Mouse (Mus musculus) thymus, postnatal 25 days (tissue): ENCODE results near the gene 2310061N02Rik.
"Not testable (repeated sequence)": the region's sequence is repeated elsewhere in the genome, so short reads cannot be mapped to it uniquely, and the experiment has no call there.

Experiments
- DNase-seq: peaks from one replicate; pipeline ENCODE4 v3.0.0; 2022

The 2310061N02Rik gene

GRCm38 (mm10) chr16:88707496-88708012, at the start of gene 2310061N02Rik:
Gene 2310061N02Rik (minus strand): TSS chr16:88707962.
- no peak for DNase-seq

DNA sequence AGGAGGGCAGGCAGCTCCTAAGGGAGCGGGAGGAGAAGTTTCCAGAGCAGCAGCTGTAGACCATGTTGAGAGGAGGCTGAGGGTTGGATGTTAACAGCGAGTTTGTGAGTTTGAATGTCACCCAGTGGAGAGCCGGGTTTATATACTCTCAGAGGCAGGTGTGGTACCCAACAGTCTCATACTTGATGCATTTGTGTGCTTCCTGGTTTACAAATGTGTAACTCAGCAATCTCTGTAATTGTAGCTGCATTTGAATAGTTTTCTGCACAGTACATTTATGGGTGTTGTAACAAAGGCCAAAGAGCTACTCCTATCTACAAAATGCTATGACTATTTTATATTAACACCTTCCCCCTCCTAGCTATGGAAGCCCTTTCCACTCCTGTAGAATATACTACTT, 43.8 kb upstream of the 2310061N02Rik start, which contains the start of gene Krtap13:
Krtap13 (minus strand) TSS at position 101 of the 400 bp plus-strand sequence.
- not testable (repeated sequence) for DNase-seq

DNA sequence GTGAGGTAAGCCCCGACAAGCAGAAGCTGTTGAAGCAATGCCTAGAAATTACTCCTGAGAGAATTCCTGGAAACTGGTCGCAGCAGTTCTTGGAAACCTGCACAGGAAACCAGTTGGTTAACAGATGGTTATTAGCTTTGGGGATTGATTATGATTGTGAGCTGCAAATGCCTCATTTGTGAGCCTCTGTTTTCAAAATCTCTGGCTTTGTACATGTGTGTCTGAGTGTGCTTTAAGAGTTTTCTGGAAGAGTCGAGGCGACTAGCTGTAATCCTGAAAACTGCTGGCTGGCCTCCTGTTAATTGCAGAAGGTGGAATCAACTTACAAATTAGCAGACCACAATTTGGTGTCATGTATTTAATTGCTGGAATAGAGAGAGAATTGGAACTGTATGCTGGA, 40.2 kb upstream of the 2310061N02Rik start:
- DNase-seq = no peak

DNA sequence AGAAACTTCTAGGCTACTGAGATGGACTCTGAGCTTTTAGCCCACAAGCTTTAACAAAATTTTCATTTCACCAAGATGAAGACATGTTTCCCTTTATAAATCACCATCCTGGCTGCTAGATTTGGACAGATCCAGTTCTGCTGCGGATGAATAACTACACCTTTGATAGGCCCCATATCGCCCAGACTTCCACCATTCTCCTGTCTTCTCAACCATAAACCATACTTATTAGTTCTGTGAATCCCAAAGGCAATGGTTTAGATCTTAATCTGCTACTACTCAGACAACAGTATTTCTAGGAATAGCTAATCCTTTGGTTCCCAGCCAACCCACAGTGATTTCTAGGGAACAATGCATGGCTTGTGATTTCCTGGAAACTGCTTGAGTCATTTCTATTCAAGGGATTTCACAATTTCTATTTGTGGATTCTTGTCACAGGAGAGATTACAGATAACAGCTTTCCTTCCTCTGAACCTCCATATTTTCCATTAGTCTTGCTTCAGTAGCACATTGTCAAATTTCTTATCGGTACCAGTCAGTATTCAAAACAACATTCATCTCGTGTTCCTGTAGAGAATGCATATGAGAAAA, 37.1 kb upstream of the 2310061N02Rik start:
- no peak for DNase-seq

DNA sequence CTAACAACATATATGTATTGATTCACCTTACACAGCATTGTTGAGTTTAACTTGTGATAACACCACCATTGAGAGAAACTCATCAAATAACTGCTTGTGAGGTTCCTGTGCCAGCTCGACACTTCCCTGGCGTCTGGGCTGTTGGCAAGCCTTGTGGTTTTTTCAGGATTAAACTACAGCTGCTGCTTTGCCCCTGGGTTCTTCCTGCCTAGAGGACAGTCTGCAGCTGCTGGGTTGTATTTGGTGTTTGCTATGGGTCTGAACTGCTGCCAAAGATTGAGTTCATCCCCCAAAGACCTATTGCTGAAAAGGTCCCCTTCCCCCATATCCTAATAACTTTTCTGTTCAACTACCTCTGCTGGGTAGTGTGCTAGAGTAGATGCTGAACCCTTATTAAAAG, 27.6 kb upstream of the 2310061N02Rik start:
- DNase-seq = no peak

DNA sequence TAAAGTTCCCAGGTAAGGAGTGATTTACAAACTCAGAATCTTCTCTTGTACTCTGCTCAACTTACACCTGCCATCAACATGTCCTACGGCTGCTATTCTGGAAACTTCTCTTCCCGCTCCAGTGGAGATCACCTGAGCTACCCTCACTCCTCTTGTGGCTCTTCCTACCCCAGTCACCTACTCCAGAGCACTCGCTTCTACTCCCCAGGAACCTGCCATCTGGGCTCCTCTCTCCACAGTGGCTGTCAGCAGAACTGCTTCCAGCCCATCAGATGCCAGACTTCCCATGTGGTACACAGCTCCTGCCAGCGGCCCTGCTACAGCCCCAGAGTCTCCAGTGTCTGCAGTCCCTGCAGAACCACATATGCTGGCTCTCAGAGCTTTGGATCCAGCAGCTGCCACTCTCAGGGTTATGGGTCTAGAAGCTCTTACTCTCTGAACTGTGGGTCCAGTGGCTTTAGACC, 21.1 kb upstream of the 2310061N02Rik start, which contains the start of gene Krtap13-1:
Krtap13-1 (plus strand) TSS at position 51 of the 464 bp plus-strand sequence.
- no peak for DNase-seq

DNA sequence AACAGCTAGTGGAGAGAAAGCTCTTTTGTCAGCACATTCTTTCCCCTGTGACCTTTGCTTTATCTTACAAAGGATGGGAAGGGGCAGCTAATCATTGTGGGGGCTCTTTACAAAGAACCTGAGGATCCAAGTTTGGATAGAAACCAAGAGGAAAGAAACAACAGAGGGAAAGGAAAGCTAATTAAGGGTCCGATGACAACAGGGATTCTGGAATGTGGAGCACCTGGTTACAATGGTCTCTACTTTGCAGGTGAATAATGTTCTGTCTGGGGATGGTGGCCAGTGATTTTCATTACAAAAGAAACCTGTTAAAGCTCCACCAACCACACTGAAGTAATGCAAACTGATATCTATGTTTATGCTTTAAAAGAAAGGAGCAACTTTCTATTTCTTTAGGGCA, 12.3 kb upstream of the 2310061N02Rik start:
- DNase-seq = no peak

DNA sequence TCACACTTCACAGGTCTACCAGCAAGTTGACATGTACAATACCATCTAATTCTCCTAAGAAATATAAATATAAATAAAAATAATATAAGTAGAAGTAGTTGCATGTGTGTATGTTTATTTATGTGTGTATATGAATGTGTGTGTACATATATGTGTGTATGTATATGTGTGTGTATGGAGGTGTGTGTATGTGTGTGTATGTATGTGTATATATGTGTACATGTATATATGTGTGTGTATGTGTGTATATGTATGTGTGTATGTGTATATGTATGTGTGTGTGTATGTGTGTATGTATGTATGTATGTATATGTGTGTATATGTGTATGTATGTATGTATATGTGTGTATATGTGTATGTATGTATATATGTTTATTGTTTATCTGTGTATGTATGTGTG, 8.8 kb upstream of the 2310061N02Rik start:
- no peak for DNase-seq

DNA sequence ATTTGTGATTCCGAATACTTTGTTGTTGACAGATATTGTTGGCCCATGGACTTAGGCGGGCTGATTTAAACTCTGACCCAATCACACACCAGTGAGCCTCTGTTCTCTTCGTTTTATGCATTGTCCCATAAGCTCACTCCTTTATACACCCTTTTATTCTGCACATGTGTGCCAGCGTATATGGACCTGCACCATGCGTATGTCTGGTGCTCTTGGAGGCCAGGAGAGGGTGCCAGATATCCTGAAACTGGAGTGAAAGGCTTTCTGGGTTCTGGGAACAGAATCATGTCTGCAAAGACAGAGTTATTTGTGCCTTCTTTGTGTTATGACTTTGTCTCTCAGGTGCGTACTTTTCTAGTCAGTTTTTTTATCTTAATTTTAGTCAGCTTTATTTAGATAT, 3.5 kb upstream of the 2310061N02Rik start:
- DNase-seq = no peak

- no peak for DNase-seq
Observed at GRCm38 (mm10) chr16:88710757-88711156, 3.0 kb upstream of the 2310061N02Rik start.

GRCm38 (mm10) chr16:88701072-88701864, 6.5 kb downstream of the 2310061N02Rik start:
- peak; percentile 73 for DNase-seq

GRCm38 (mm10) chr16:88696256-88696655, 11.5 kb downstream of the 2310061N02Rik start:
- DNase-seq = no peak

DNA sequence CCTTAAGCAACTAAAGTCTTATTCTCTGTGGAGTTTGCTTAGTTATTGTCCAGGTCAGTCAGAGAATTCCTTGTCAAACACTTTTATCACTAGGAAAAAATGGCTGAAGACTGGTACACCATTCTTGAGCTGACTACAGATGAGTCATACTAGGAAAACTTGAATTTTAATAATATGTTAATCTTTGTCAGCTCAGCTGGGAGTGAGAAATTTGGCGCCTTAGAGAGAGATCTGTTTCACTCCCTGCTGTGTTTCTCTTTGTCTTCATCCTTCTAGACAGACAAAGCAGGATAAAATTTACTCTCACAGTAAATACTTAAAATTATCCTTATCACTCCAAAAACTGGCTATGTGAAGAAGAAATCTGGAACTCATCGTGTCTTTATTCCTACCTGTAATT, 26.5 kb downstream of the 2310061N02Rik start:
- DNase-seq = no peak

GRCm38 (mm10) chr16:88679099-88679498, 28.7 kb downstream of the 2310061N02Rik start:
- DNase-seq = no peak

GRCm38 (mm10) chr16:88671571-88671970, 36.2 kb downstream of the 2310061N02Rik start, which contains the start of gene Krtap27-1:
Gene Krtap27-1 (minus strand): TSS chr16:88671671.
- DNase-seq = no peak

- DNase-seq = no peak
Observed at GRCm38 (mm10) chr16:88657426-88657825, 50.3 kb downstream of the 2310061N02Rik start.
